Mouse (Mus musculus): ENCODE data around the gene Yars. TPM values are rescaled to one million over a fixed set of nuclear protein-coding genes. Genes with fewer than 3 reads are reported as not detected.

Gene Yars
- 63.0 TPM for polyA plus RNA-seq (2021)

- in situ Hi-C loops (cut with MboI; ENCODE audit: low pct_unique_long_range_greater_than_20kb), result no loop called here
- ChIA-PET CTCF (interaction anchor here (1.2 kb wide), 2 partner anchors 16 to 86 kb away, joined by 3 to 5 read pairs; no protein-coding TSS in a partner anchor), POLR2A (interaction anchor here (0.6 to 0.7 kb wide), 5 partner anchors 11 to 271 kb away, joined by 3 to 4 read pairs (median 3); no protein-coding TSS in a partner anchor)
- no peaks in the 10 kb centered on the region for H3K27me3 ChIP-seq
- peak; percentile 81 for ATAC-seq
- peak; percentile 96 for DNase-seq (ENCODE audit: low read depth, low spot score)
- no peak for TF ChIP-seq CTCF (IDR thresholded peaks at IDR 0.05)
Observed at GRCm38 (mm10) chr4:129189542-129190519, at the start of gene Yars, which contains the start of gene S100pbp. Gene Yars, plus strand, starts transcription at chr4:129189760. Gene S100pbp, minus strand, starts transcription at chr4:129189727.

- TF ChIP-seq CTCF (IDR thresholded peaks at IDR 0.05), result no peak
- in situ Hi-C loops (cut with MboI; ENCODE audit: low pct_unique_long_range_greater_than_20kb), result loop anchor here (25.0 kb wide), 1 partner anchor 321 kb away; the partner anchor contains the start of gene Bsdc1
- H3K27me3 ChIP-seq, result no peaks in the 10 kb centered on the region
- no peak for ATAC-seq
- ChIA-PET CTCF (interaction anchor here (1.0 to 2.0 kb wide), 4 partner anchors 9 to 20 kb away, joined by 3 to 4 read pairs (median 4); no protein-coding TSS in a partner anchor), POLR2A (no interaction called here)
- no peak for DNase-seq (ENCODE audit: low read depth, low spot score)
Observed at GRCm38 (mm10) chr4:129140808-129141207, 48.8 kb upstream of the Yars start.

GRCm38 (mm10) chr4:129141560-129142438, 47.8 kb upstream of the Yars start:
- ChIA-PET CTCF (interaction anchor here (0.6 kb wide), 1 partner anchor 86 kb away, joined by 3 read pairs; no protein-coding TSS in a partner anchor), POLR2A (no interaction called here)
- no peaks in the 10 kb centered on the region for H3K27me3 ChIP-seq
- no peak for DNase-seq (ENCODE audit: low read depth, low spot score)
- no peak for ATAC-seq
- no peak for TF ChIP-seq CTCF (IDR thresholded peaks at IDR 0.05)
- in situ Hi-C loops (cut with MboI; ENCODE audit: low pct_unique_long_range_greater_than_20kb), result loop anchor here (25.0 kb wide), 1 partner anchor 321 kb away; the partner anchor contains the start of gene Bsdc1

GRCm38 (mm10) chr4:129142439-129143045, 47.0 kb upstream of the Yars start:
- TF ChIP-seq CTCF (IDR thresholded peaks at IDR 0.05), result no peak
- H3K27me3 ChIP-seq, result no peaks in the 10 kb centered on the region
- POLR2A ChIA-PET, result no interaction called here
- no peak for DNase-seq (ENCODE audit: low read depth, low spot score)
- CTCF ChIA-PET, result interaction anchor here (0.6 to 1.5 kb wide), 2 partner anchors 12 to 85 kb away, joined by 3 read pairs; no protein-coding TSS in a partner anchor
- in situ Hi-C loops (cut with MboI; ENCODE audit: low pct_unique_long_range_greater_than_20kb), result loop anchor here (25.0 kb wide), 1 partner anchor 320 kb away; the partner anchor contains the start of gene Bsdc1
- no peak for ATAC-seq

GRCm38 (mm10) chr4:129143509-129143908, 46.1 kb upstream of the Yars start:
- in situ Hi-C loops (cut with MboI; ENCODE audit: low pct_unique_long_range_greater_than_20kb), result loop anchor here (25.0 kb wide), 1 partner anchor 319 kb away; the partner anchor contains the start of gene Bsdc1

GRCm38 (mm10) chr4:129144401-129145367, 44.9 kb upstream of the Yars start:
- POLR2A ChIA-PET, result no interaction called here
- ATAC-seq (no peak), DNase-seq (ENCODE audit: low read depth, low spot score) (no peak)
- no peaks in the 10 kb centered on the region for H3K27me3 ChIP-seq
- TF ChIP-seq CTCF (IDR thresholded peaks at IDR 0.05), result no peak
- in situ Hi-C loops (cut with MboI; ENCODE audit: low pct_unique_long_range_greater_than_20kb), result loop anchor here (25.0 kb wide), 1 partner anchor 318 kb away; the partner anchor contains the start of gene Bsdc1
- CTCF ChIA-PET, result interaction anchor here (1.3 to 3.2 kb wide), 3 partner anchors 10 to 132 kb away, joined by 3 to 9 read pairs (median 7); no protein-coding TSS in a partner anchor

More at GRCm38 (mm10) chr4:129143509-129143908, 46.1 kb upstream of the Yars start:
- ATAC-seq (no peak), DNase-seq (ENCODE audit: low read depth, low spot score) (no peak)
- no peaks in the 10 kb centered on the region for H3K27me3 ChIP-seq
- TF ChIP-seq CTCF (IDR thresholded peaks at IDR 0.05), result no peak
- CTCF ChIA-PET, result interaction anchor here (1.3 to 3.2 kb wide), 3 partner anchors 9 to 133 kb away, joined by 3 to 9 read pairs (median 7); no protein-coding TSS in a partner anchor
- POLR2A ChIA-PET, result interaction anchor here (0.6 kb wide), 1 partner anchor 501 kb away, joined by 5 read pairs; no protein-coding TSS in a partner anchor

GRCm38 (mm10) chr4:129145411-129145810, 44.1 kb upstream of the Yars start:
- ATAC-seq (no peak), DNase-seq (ENCODE audit: low read depth, low spot score) (no peak)
- CTCF ChIA-PET, result interaction anchor here (3.2 kb wide), 1 partner anchor 11 kb away, joined by 9 read pairs; no protein-coding TSS in a partner anchor
- H3K27me3 ChIP-seq, result no peaks in the 10 kb centered on the region
- POLR2A ChIA-PET, result no interaction called here
- TF ChIP-seq CTCF (IDR thresholded peaks at IDR 0.05), result no peak
- in situ Hi-C loops (cut with MboI; ENCODE audit: low pct_unique_long_range_greater_than_20kb), result loop anchor here (25.0 kb wide), 1 partner anchor 317 kb away; the partner anchor contains the start of gene Bsdc1

- ChIA-PET POLR2A (no interaction called here), CTCF (interaction anchor here (3.2 kb wide), 1 partner anchor 12 kb away, joined by 9 read pairs; no protein-coding TSS in a partner anchor)
- in situ Hi-C loops (cut with MboI; ENCODE audit: low pct_unique_long_range_greater_than_20kb), result loop anchor here (25.0 kb wide), 1 partner anchor 316 kb away; the partner anchor contains the start of gene Bsdc1
- no peak for DNase-seq (ENCODE audit: low read depth, low spot score)
- no peak for ATAC-seq
- H3K27me3 ChIP-seq, result no peaks in the 10 kb centered on the region
- TF ChIP-seq CTCF (IDR thresholded peaks at IDR 0.05), result no peak
Observed at GRCm38 (mm10) chr4:129145943-129146342, 43.6 kb upstream of the Yars start.
